Mouse (Mus musculus) left cerebral cortex, postnatal 4 days (tissue): ENCODE results near the gene Casr. TPM values are rescaled to one million over a fixed set of nuclear protein-coding genes. Genes with fewer than 3 reads are reported as not detected.

Experiments
- DNase-seq: peaks from one replicate; pipeline ENCODE4 v3.0.0-alpha.2; 2022
- intact Hi-C: fragments of 180-260 bp; cut with DNase I; formaldehyde crosslinking; loops from one replicate; pipeline ENCODE4 v1.15.1; 2025
- total RNA-seq, 2 experiments: library from RNA; stranded (reverse); gene quantifications; 2 replicates each; pipeline ENCODE4 v1.2.3; 2021

Casr gene
- total RNA-seq, 2 experiments from 2014 or later: 1.2 to 2.2 TPM

GRCm38 (mm10) chr16:36455342-36455802 is 106.6 kb downstream of the Casr start, which contains the start of gene Stfa3:
Stfa3 (minus strand) TSS chr16:36455392.
- DNase-seq: no peak

More at GRCm38 (mm10) chr16:36455342-36455802, 106.6 kb downstream of the Casr start, which contains the start of gene Stfa3:
- intact Hi-C loops: no loop called here

Other genes with a start within 250 kb of the Casr start
- gene BC117090, start 227.8 kb downstream of the Casr start, total RNA-seq: not detected
- not detected for gene BC100530, start 194.4 kb downstream of the Casr start, total RNA-seq
- gene Stfa2, start 153.7 kb downstream of the Casr start, total RNA-seq: not detected
- not detected for gene Stfa3, start 106.7 kb downstream of the Casr start, total RNA-seq
- 1 to 10 TPM in 1 of 2 experiments, under 1 TPM in 1; 0.62 to 1.0 TPM for gene Cd86, start 103.9 kb upstream of the Casr start, total RNA-seq
- gene Ildr1, start 131.8 kb upstream of the Casr start, total RNA-seq: under 1 TPM; 0.18 to 0.56 TPM
- gene Slc15a2, start 222.8 kb upstream of the Casr start, total RNA-seq: 10 to 100 TPM; 36.0 to 36.5 TPM